Mouse (Mus musculus) frontal cortex, adult 2 months (tissue): ENCODE data around the gene Ap3d1. TPM values are rescaled to one million over a fixed set of nuclear protein-coding genes. Genes with fewer than 3 reads are reported as not detected.

ENCODE experiments used
- DNase-seq, 2 experiments: peaks; one replicate each; pipeline ENCODE4 v3.0.0; 2022; ENCODE audit warnings: low spot score in 1 of 2; ENCODE audit errors: extremely low spot score in 1 of 2
- polyA plus RNA-seq: library from polyadenylated mRNA; depleted of rRNA; stranded (reverse); fragments of >200 nt; gene quantifications from 2 replicates; pipeline ENCODE4 v1.2.3, GENCODE M21; 2012

Gene Ap3d1
- polyA plus RNA-seq, 1 experiment = 170 TPM

GRCm38 (mm10) chr10:80758651-80759050 is 16.6 kb upstream of the Ap3d1 start:
- peak in 1 of 2 experiments; percentile 54 for DNase-seq

- DNase-seq = peak in 1 of 2 experiments; percentile 74
These were observed 15.7 kb upstream of the Ap3d1 start for GRCm38 (mm10) chr10:80757717-80758116.

GRCm38 (mm10) chr10:80756967-80757366 is 14.9 kb upstream of the Ap3d1 start:
- peak; percentile 63 to 65 for DNase-seq

- DNase-seq = no peak
These were observed 14.4 kb upstream of the Ap3d1 start for GRCm38 (mm10) chr10:80756509-80756908.

- no peak for DNase-seq
These were observed 14.0 kb upstream of the Ap3d1 start for GRCm38 (mm10) chr10:80756099-80756498.

- no peak for DNase-seq
These were observed 13.4 kb upstream of the Ap3d1 start for GRCm38 (mm10) chr10:80755291-80756015.

- peak; percentile 93 to 98 for DNase-seq
These were observed 12.7 kb upstream of the Ap3d1 start, which contains the start of gene Dot1l for GRCm38 (mm10) chr10:80754594-80755290. TSS of gene Dot1l (plus strand) at chr10:80755206.

- DNase-seq = peak in 1 of 2 experiments; percentile 32
These were observed 10.1 kb upstream of the Ap3d1 start for GRCm38 (mm10) chr10:80752079-80752625.

GRCm38 (mm10) chr10:80751188-80751832 is 9.2 kb upstream of the Ap3d1 start:
- peak; percentile 77 to 83 for DNase-seq

- no peak for DNase-seq
These were observed 6.5 kb upstream of the Ap3d1 start for GRCm38 (mm10) chr10:80748609-80749008.

- DNase-seq = peak in 1 of 2 experiments; percentile 85
These were observed 5.3 kb upstream of the Ap3d1 start for GRCm38 (mm10) chr10:80747410-80747809.

- no peak for DNase-seq
These were observed 2.2 kb upstream of the Ap3d1 start for GRCm38 (mm10) chr10:80744262-80744661.

GRCm38 (mm10) chr10:80741634-80742179 is 357 bp downstream of the Ap3d1 start:
- no peak for DNase-seq

- no peak for DNase-seq
These were observed 918 bp downstream of the Ap3d1 start for GRCm38 (mm10) chr10:80741146-80741545.

GRCm38 (mm10) chr10:80738657-80739056 is 3.4 kb downstream of the Ap3d1 start:
- no peak for DNase-seq

GRCm38 (mm10) chr10:80736731-80737130 is 5.3 kb downstream of the Ap3d1 start:
- no peak for DNase-seq

GRCm38 (mm10) chr10:80732611-80733101 is 9.4 kb downstream of the Ap3d1 start:
- no peak for DNase-seq

- DNase-seq = no peak
These were observed 14.5 kb downstream of the Ap3d1 start for GRCm38 (mm10) chr10:80727369-80728127.

GRCm38 (mm10) chr10:80717281-80717680 is 24.8 kb downstream of the Ap3d1 start:
- DNase-seq = no peak

GRCm38 (mm10) chr10:80710834-80711233 is 31.2 kb downstream of the Ap3d1 start:
- no peak for DNase-seq
